Mouse (Mus musculus): ENCODE measurements around the gene Inka1. TPM values are rescaled to one million over a fixed set of nuclear protein-coding genes. Genes with fewer than 3 reads are reported as not detected.

The Inka1 gene
- polyA plus RNA-seq, 1 experiment, result 6.0 TPM

DNA sequence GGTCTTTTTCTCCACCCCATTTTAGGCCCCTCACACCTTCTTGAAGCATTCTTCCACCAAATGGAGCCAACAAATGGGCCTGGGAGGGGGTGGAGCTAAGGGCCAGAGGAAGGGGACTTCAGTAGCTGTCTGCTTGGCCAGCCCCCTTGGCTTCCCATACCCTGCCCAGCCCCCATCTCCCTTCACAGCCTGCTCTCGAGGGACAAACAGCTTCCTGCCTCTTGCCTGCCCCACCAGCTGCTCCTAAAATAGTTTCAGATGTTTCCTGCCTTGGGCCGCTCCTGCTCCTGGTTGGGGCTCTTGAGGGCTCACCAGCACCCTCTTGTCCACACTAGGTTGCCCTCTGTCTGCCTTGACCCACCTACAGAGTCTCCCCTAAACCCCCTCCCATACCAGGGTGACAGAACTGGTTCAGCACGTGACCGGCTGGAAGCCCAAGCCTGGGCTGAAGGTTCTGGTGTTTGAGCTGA is 2.2 kb downstream of the Inka1 start:
- 63% methylated on average over 4 of the region's 4 CpGs for WGBS
- TF ChIP-seq POLR2A (IDR thresholded peaks at IDR 0.05; ENCODE audit: low read depth, low read length) (no peak), CTCF (IDR thresholded peaks at IDR 0.05; ENCODE audit: extremely low read depth, insufficient read length, insufficient replicate concordance, low read depth, low read length) (no peak)
- H3K27ac ChIP-seq (ENCODE audit: insufficient read depth, low read depth, low read length), result peak overlapping the region; percentile 74
- no peaks in the 10 kb centered on the region for H3K27me3 ChIP-seq (ENCODE audit: control insufficient read depth, insufficient read depth, low read length)
- H3K36me3 ChIP-seq (ENCODE audit: control insufficient read depth, insufficient read depth, low read length), result peaks cover 41% of the 10 kb centered on the region
- peaks cover 18% of the 10 kb centered on the region for H3K4me1 ChIP-seq (ENCODE audit: control insufficient read depth, insufficient read depth, insufficient read length, low read length)
- H3K4me3 ChIP-seq (ENCODE audit: low read depth, low read length), result no peak overlapping the region

GRCm38 (mm10) chr9:107982681-107983346 is 2.9 kb downstream of the Inka1 start, which contains the start of gene Gm20661:
Gene Gm20661 (plus strand): TSS chr9:107983058.
- Histone ChIP-seq H3K4me1 (ENCODE audit: control insufficient read depth, insufficient read depth, insufficient read length, low read length) (peaks cover 18% of the 10 kb centered on the region), H3K4me3 (ENCODE audit: low read depth, low read length) (no peak within 1 kb of the TSS), H3K27me3 (ENCODE audit: control insufficient read depth, insufficient read depth, low read length) (no peaks in the 10 kb centered on the region), H3K27ac (ENCODE audit: insufficient read depth, low read depth, low read length) (peak within 1 kb of the TSS; percentile 74), H3K36me3 (ENCODE audit: control insufficient read depth, insufficient read depth, low read length) (peaks cover 46% of the 10 kb centered on the region)
- 62% methylated on average over 14 of the region's 14 CpGs for WGBS
- TF ChIP-seq POLR2A (IDR thresholded peaks at IDR 0.05; ENCODE audit: low read depth, low read length), result no peak
- no peak for TF ChIP-seq CTCF (IDR thresholded peaks at IDR 0.05; ENCODE audit: extremely low read depth, insufficient read length, insufficient replicate concordance, low read depth, low read length)

GRCm38 (mm10) chr9:107981684-107982605 is 3.7 kb downstream of the Inka1 start:
- no peaks in the 10 kb centered on the region for H3K27me3 ChIP-seq (ENCODE audit: control insufficient read depth, insufficient read depth, low read length)
- WGBS, result 71% methylated on average over 7 of the region's 7 CpGs
- no peak for TF ChIP-seq POLR2A (IDR thresholded peaks at IDR 0.05; ENCODE audit: low read depth, low read length)
- no peak for TF ChIP-seq CTCF (IDR thresholded peaks at IDR 0.05; ENCODE audit: extremely low read depth, insufficient read length, insufficient replicate concordance, low read depth, low read length)
- H3K36me3 ChIP-seq (ENCODE audit: control insufficient read depth, insufficient read depth, low read length), result peaks cover 54% of the 10 kb centered on the region
- peaks cover 21% of the 10 kb centered on the region for H3K4me1 ChIP-seq (ENCODE audit: control insufficient read depth, insufficient read depth, insufficient read length, low read length)
- H3K27ac ChIP-seq (ENCODE audit: insufficient read depth, low read depth, low read length), result peak overlapping the region; percentile 74
- H3K4me3 ChIP-seq (ENCODE audit: low read depth, low read length), result no peak overlapping the region

- H3K27me3 ChIP-seq (ENCODE audit: control insufficient read depth, insufficient read depth, low read length), result no peaks in the 10 kb centered on the region
- no peak for TF ChIP-seq CTCF (IDR thresholded peaks at IDR 0.05; ENCODE audit: extremely low read depth, insufficient read length, insufficient replicate concordance, low read depth, low read length)
- no peak for TF ChIP-seq POLR2A (IDR thresholded peaks at IDR 0.05; ENCODE audit: low read depth, low read length)
- H3K36me3 ChIP-seq (ENCODE audit: control insufficient read depth, insufficient read depth, low read length), result peaks cover 51% of the 10 kb centered on the region
- no peak overlapping the region for H3K4me3 ChIP-seq (ENCODE audit: low read depth, low read length)
- H3K4me1 ChIP-seq (ENCODE audit: control insufficient read depth, insufficient read depth, insufficient read length, low read length), result peaks cover 21% of the 10 kb centered on the region
- 94% methylated on average over 12 of the region's 12 CpGs for WGBS
- no peak overlapping the region for H3K27ac ChIP-seq (ENCODE audit: insufficient read depth, low read depth, low read length)
Observed at GRCm38 (mm10) chr9:107978815-107979214, 6.9 kb downstream of the Inka1 start.

- Histone ChIP-seq H3K27me3 (ENCODE audit: control insufficient read depth, insufficient read depth, low read length) (no peaks in the 10 kb centered on the region), H3K4me1 (ENCODE audit: control insufficient read depth, insufficient read depth, insufficient read length, low read length) (peaks cover 20% of the 10 kb centered on the region; the same call in 1 of the 2 replicates), H3K27ac (ENCODE audit: insufficient read depth, low read depth, low read length) (peak within 1 kb of the TSS; percentile 98), H3K36me3 (ENCODE audit: control insufficient read depth, insufficient read depth, low read length) (peaks cover 35% of the 10 kb centered on the region), H3K4me3 (ENCODE audit: low read depth, low read length) (peak within 1 kb of the TSS; percentile 68)
- WGBS, result 41% methylated on average over 12 of the region's 12 CpGs
- TF ChIP-seq POLR2A (IDR thresholded peaks at IDR 0.05; ENCODE audit: low read depth, low read length) (peak; percentile 53; the same call in 1 of the 2 replicates), CTCF (IDR thresholded peaks at IDR 0.05; ENCODE audit: extremely low read depth, insufficient read length, insufficient replicate concordance, low read depth, low read length) (no peak)
Observed at GRCm38 (mm10) chr9:107975399-107976386, 10.0 kb downstream of the Inka1 start, which contains the start of gene Uba7. Gene Uba7 (plus strand): TSS chr9:107975505.

GRCm38 (mm10) chr9:107974491-107975171 is 11.0 kb downstream of the Inka1 start:
- peaks cover 20% of the 10 kb centered on the region; the same call in 1 of the 2 replicates for H3K4me1 ChIP-seq (ENCODE audit: control insufficient read depth, insufficient read depth, insufficient read length, low read length)
- peaks cover 27% of the 10 kb centered on the region for H3K36me3 ChIP-seq (ENCODE audit: control insufficient read depth, insufficient read depth, low read length)
- H3K4me3 ChIP-seq (ENCODE audit: low read depth, low read length), result no peak overlapping the region
- 72% methylated on average over 10 of the region's 10 CpGs for WGBS
- no peaks in the 10 kb centered on the region for H3K27me3 ChIP-seq (ENCODE audit: control insufficient read depth, insufficient read depth, low read length)
- H3K27ac ChIP-seq (ENCODE audit: insufficient read depth, low read depth, low read length), result peak overlapping the region; percentile 98
- TF ChIP-seq POLR2A (IDR thresholded peaks at IDR 0.05; ENCODE audit: low read depth, low read length) (no peak), CTCF (IDR thresholded peaks at IDR 0.05; ENCODE audit: extremely low read depth, insufficient read length, insufficient replicate concordance, low read depth, low read length) (no peak)
